Mouse (Mus musculus) NIH3T3 (cell line): ENCODE measurements around the gene Lsamp.
"Not testable (repeated sequence)": the region's sequence is repeated elsewhere in the genome, so short reads cannot be mapped to it uniquely, and the experiment has no call there.

ENCODE experiments used
- DNase-seq: peaks from one replicate; pipeline ENCODE4 v3.0.0-alpha.2; 2012; ENCODE audit warnings: low read depth

The Lsamp gene

DNA sequence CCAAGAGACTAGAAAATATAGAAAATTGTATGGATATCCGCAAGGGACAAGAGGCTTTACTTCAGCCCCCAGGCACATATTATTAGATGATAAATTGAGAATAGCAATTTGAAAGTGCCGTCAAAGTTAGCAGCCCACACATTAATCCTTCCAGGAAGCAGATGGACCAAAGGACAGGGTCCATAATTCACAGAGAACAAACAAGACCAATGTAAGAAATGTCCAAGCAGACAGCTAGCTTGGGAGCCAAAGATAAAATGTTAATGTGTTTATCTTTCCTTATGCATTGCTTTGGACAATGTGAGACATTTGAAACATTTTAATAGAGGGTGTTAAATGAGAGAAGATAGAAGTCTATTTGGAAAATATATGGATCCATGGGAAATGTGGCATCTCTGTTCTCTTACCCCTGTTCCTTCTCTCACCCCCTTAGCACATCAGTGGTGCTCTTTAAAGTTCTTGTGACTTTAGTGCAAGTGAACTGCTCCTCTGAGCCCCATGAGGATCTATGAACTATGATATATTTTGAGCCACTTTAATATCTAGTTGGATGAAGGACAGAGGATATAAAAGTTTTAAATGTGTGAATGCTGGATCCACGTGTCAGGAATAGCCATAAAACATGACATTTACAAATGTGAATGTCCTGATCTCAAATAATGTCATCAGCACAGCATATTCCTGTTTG lies 1952.9 kb downstream of the Lsamp start:
- no peak for DNase-seq

DNA sequence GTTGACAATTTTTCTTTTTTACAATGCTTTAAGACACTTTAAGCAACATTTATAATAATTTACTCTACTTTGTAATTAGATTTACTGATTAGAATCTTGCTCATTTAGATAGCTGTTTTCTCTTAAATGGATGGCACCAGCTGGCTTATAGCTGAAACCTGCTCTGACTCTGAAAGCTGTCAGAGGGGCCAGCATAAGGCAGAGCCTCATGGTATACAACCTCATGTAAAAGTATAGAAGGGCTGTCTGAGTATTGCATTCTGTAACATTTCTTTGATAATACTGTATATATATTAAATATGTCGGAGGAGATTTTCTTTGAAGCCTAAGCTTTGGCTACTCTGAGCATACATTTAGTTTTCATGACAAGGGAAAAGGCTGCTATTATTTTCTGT lies 1953.4 kb downstream of the Lsamp start:
- no peak for DNase-seq

DNA sequence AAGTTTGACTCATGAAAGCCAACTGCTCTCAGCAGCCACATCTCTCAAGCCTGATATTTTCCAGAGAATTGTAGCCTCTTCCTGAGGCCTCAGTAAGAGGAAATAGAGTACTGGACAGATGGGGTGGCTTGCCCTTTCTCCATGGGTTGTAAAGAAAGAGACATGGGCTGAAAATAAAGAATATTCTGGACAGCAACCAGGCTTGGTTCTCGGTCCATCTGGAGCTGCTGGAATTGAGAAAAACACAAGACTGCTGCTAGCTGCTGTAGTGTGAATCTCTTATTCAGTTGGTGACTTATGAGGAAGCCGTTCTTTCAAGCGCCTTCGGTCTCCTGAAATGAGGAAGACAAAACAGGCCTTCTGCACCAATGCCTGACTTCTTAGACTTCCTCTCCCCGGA lies 1954.1 kb downstream of the Lsamp start:
- DNase-seq = no peak

DNA sequence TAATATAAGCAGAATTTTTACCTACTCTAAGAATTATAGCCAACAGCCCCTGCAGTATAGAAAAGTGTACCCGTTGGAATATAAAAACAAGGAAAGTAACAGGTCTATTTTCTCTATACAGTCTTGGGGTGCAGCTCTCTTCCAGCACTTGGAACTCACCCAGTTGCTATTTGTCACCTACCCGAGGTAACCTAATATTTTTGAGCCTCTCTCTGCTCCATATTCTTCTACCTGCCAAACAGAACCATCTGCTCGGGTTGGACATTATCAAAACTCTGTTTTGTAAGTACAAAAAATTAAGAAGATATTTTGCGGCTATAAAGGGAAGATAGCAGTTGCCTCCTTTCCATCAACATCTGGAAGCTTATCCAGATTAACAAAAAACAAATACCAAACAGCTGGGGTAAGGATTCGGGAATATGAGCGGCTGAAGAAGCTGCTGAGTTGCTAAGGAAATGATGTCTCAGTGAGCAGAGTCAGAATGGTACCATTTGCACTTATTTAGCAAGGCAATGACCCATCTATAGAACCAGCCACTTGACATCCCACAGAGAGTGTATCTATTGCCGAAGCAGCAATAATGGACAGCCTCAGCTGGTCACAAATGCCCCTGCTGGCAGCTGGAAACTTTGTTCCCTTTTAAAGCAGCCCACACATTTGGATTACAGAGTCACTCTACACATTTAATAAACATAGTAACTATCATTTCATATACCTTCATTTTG lies 1957.6 kb downstream of the Lsamp start:
- DNase-seq = no peak

DNA sequence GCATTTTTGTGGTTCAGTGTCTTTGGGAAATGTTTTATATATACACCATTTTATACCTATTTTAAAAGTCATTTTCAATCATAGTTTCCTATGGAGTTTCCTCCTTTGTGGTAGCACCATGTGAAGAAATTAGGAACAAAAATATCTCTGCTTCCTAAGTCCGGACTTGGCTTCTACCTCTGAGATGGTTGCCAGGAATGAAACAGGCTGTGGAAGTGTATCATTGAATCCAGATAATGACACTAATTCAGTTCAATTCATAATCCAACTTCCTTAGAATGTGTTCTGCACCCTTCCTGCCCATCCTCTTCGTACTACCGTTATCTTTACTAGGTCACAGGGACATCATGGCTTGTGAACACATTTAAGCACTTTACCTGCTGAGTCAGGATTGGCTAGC lies 1973.7 kb downstream of the Lsamp start:
- DNase-seq = no peak

DNA sequence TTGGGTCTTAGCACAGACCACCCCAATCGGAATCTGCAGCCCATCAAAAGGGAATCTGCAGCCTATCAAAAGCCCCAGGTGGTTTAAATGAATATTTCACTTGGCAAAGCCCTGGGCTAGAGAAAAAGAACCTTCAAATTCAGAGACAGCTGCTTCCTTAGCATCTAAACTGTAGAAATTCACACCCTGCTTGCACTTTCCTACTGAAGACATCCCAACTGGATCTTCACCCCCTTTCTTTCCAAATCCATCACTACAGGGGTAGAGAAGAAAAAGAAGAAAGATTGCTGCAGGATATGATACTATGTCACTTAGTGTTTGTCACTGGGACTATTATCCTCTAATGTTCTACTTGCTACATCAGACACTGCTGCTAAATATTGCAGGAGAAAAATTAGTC lies 1981.5 kb downstream of the Lsamp start:
- DNase-seq = no peak

DNA sequence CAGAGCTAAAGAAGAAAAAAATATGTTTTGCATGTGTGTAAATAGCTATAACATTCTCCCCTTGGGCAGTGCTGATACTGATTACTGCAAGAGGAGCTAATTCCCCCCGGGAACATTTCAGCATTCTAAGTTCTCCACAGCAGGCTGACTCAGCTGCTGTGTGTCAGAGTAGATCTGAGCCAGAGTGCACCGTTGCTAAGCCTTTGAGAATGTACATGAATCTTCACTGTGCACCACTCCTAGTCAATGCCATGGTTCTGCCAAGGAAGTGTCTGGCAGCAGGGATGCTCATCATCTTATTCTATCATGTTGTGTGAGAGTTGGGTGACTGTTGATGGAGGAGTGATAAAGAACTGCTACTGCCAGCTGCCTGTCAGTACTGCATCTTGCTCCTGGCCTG lies 1985.1 kb downstream of the Lsamp start:
- peak; percentile 1 for DNase-seq

DNA sequence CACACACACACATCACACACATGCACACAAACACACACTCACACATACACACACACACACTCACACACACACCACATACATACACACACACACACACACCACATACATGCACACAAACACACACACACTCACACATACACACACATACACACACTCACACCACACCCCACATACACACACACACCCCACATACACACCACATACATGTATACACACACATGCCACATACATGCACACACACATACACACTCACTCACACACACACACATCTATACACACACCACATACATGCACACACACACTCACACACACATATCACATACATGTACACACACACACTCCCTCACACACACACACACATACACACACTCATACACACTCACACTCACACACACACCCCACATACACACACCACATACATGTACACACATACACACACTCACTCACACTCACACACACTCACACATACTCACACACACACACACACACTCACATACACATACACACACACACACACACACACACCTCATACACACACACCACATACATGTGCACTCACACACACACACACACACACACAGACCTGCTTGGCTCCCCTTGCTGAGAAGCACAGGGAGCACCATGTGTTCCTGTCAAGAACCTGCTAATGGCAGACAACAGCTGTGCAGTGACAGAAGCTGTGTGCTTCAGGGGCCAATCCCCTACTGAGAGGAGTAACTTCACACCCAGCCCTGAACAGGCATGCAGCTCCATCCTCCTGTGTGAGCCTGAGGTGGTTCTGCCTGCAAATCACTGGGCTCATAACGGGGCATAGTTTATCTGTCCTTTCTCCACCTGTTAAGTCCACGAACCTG lies 1990.9 kb downstream of the Lsamp start:
- no peak for DNase-seq

DNA sequence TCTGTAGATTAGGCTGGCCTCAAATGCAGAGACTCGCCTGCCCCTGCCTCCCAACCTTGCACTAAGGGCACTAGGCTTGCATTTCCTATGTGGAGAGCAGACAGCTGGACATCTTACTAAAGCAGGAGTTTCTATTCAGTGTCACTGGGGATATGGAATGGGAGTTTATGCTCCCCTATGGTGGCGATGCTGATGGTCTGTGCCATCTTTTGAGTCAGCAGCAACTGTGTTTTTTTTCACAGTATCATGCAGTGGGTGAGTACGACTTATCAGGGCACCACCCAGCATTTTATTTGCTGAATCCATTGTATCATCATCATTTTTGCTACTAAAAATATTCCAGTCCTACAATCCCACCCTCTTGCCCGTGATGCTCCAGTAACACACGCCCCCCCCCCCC lies 1992.7 kb downstream of the Lsamp start:
- no peak for DNase-seq

DNA sequence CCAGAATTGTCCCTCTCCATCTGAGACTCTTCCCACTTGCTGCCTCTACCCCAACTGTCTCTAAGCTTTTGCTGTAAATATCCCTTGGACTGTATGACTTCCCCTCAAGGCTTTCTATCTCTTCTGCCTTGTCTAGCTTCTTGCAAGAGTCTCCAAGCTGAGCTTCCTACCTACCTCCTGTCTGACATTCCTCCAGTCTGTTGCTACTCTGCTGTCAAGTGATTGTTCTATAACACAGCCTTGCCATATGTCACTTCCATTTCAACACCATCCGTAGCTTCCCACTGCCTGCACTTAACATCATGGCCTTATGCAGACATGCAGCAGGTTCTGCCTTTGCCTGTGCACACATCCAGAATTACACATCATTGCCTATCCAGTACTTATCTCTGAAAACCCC lies 2012.8 kb downstream of the Lsamp start:
- DNase-seq = no peak

DNA sequence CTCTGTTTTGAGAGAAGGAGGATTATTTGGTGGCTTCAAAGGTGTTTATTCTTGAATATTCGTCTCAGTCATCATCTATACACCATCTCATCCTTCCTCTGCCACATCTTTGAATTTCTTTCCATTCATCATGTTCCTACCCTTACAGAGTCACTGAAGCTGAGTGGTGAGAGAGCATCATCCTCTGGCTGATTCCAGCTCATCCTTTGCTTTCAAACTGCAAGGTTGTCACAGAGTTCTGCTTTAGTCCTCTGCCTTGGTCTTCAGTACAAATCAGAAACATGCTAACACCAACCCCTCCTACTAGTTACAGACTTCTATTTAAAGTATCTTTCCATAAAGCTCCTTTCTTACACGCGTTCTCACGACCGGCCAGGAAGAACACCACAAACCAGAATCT lies 2018.8 kb downstream of the Lsamp start:
- no peak for DNase-seq

DNA sequence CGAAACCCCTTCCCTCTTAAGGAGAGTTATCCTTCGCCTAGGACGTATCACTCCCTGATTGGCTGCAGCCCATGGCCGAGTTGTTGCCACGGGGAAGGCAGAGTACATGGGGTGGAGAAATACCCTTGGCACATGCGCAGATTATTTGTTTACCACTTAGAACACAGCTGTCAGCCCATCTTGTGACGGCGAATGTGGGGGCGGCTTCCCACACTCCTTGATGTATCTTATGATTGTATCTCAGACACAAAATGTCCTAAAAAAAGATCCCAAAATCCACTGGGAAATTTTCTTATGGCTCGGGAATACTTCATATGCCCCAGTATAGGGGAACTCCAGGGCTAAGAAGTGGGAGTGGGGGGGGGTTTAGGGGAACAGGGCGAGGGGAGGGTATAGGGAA lies 2019.3 kb downstream of the Lsamp start:
- not testable (repeated sequence) for DNase-seq

DNA sequence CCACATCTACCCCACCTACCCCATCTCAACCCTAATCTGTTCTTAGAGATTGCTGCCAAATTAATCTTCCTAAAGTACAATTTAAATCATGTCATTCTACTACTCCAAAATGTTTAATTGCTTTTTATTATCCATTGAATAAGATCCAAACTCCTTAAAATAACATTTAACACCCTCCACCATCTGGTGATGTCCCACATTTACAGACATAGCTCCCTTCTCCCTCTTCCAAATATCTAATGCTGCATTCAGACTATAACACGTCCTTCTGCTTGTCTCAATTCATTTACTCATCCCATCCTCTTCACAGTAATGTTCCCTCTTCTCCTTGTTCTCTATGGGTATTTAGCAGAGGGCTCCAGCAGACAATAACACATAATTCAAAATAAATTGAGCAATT lies 2020.0 kb downstream of the Lsamp start:
- no peak for DNase-seq

DNA sequence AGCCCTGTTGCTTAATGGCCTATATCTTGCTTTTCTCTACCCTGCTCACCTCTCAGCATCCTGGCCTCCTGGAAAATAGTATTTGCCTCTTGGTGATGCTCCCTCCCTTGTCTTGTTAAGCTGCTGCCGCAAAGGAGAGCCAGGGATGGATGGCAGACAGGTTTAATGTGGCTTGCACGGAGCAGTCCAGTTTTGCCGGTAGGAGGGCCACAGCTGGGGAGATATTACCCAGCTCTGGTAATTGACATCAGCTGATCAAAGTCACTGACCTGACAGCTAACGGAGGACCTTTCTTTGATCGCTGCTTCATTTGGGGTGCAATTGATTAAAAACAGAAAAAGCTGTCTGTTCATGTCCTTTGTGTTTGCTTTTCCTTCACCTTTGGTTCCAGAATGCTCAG lies 2030.8 kb downstream of the Lsamp start:
- no peak for DNase-seq

DNA sequence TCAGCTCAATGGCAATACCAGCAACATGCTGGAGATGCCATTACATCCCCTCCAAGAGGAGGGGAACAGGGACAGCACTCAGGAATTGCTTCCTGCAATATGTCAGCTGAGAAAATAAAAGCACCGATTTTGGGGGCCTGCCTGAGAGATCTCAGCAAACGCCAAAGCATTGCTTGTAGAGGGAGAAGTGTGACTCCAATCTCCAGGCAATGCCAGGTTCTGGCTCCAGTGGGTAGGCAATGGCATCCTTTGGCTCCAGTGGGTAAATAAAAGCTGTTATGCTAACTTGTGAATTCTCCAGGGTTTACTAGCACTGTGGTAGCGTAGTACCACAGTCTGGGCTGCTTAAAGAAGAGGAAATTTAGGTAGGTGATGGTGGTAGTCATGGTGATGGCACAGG lies 2031.3 kb downstream of the Lsamp start:
- no peak for DNase-seq

DNA sequence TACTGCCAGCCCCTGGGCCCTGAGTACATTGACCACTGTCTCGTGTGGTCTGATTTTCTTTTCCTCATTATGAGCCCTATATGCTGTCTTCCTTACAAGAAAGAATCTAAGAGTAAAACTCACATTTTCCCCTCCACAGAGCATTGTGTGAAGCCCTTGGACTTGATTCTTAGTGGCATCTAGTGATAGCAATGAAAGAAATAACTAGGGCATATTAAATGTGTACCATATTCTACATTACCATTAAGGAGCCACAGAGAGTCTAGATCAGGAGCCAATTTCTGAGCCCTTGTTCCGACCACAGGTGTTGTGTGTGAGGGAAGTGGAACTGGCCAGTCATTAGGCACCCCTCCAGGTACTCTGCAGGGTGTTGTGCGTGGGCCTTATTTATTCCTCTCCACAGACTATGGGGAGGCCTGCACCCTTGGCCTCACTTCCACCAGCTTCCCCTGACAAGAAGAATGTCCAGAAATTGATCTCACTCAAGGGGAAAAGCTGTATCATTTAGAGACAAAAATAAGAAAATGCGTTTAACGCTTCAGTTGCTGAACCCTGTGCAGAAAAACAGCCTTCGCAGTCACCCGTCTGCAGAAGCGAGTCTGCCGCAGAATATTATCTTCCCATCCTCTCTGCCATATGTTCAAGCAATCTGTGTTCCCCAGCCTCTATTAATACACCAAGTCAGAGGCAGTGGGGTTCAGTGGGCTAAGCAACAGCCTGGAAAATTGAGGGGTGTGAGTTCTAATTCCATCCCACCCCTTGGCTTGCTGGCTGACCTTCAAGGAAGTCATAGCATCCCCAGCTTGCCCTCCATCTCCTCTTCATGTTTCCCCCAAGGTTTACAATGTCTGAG lies 2032.9 kb downstream of the Lsamp start:
- DNase-seq = no peak

DNA sequence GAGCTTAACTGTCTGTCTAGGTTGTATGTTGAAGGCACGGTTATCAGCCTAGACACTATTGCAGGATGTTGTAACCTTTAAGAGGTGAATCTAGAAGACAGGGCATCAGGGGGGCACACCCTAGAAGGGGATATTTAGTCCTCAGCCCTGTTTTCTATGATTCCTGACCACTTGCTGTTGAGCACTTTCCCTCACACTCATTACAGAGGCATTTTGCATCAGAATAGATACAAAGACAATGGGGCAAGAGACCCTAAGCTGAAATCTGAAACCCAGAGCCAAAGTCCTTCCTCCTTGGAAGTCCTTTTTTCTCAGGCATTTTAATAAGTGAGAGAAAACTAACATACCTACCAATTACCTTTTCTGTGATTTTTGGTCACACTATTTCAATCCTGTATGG lies 2038.4 kb downstream of the Lsamp start:
- DNase-seq = no peak

DNA sequence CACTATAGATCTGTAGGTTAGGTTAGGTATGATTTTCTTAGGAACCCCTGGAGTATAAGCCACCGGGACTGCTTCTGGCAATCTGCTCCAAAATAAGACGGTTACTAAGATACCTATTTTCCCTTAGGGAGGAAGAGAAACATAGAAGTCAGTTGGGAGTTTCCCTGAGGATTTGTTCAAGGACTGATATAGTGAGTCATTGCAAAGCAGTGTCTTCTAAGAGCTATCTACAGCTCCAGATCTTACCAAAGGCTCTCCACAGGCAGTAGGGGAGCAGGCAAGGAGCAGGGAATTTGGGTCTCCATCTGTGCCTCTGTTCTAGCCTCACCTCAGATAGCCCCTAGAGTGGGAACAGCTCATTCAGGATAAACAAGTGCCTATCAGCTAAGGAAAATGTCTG lies 2047.9 kb downstream of the Lsamp start:
- DNase-seq = no peak

DNA sequence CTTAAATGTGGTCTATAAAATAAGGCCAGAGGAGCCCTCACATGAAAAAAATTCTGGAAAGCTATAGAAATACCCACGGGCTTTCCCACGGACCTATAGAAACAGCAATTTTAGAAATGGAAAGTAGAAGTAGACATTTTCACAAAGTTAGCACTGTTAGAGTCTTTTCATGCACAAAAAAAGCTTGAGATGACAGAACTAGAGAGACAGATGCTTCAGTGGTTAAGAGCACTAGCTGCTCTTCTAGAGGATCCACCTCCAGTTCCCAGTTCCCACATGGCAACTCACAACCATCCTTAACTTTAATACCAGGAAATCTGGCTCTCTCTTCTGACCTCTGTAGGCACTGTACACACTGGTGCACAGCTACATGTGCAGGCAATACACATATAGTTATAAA lies 2049.3 kb downstream of the Lsamp start:
- no peak for DNase-seq

DNA sequence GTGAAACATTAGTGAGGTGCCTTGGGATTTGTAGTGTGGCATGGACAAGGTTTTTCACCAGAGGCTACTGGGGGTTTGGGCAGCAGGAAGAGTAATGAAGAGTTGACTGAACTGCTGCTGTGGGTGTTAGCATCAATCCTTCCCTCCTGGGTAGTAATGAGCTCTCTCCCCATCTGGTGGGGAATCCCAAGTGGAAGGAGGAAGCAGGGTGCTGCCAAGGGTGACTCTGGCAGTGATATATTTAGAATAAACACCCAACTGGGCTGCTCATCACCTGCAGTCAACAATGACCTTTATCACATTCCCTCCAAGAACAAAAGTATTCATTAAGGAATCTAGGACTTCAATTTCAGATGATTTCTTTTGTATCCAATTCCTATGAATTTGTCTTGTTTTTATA lies 2064.0 kb downstream of the Lsamp start:
- DNase-seq = no peak

DNA sequence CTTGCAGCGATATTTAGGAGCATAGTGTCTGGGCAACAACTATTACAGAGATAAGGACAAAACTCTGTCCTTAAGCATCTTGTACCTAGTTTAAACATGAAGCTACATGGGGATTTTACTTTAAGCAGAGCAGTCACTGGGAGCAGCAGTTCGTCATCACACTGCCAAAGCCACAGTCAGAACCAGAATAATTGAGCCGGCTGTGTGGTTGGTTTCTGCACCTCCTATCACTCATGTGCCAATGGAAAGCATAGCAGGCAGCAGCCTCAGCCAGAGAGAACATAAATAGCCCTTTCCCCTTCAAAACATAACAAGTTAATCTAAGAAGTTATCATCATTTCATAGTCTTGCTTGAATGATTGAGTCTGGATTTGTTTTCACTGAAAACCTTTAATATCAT lies 2075.8 kb downstream of the Lsamp start:
- no peak for DNase-seq

DNA sequence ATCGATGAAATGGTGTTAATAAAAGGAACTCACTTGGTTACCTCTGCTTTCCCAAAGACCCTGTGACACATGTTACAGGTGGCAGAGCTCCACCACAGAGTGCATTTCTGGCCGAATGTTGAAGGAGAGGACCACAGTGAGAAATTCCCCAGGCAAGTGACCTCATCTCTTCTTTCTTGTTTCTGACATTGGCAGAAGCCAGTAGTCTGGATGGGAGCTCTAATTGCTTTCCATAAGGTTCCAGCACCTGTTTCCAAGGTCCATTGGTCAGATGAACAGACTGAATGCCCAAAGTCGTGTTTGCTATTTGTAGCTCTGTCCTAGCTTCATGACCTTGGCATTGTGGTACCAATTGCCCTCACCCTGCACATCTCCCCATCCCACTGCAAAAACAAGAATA lies 2090.2 kb downstream of the Lsamp start:
- DNase-seq = no peak
